In genomic region chrX:73976283-73976682, GRCm38 (mm10) we compare ENCODE assay signal across 18 mouse cellular contexts.
"Had no signal": no experiment of that assay in that cellular context is flagged by ENCODE, and none has a peak within 500 bp of the region (broad histone marks: within the 10 kb centered on the region; RNA-seq: fewer than 3 reads in every experiment).

No protein-coding gene starts in this region.

- ATAC-seq: lung, postnatal 0 days; midbrain, embryonic 16.5 days had no signal

- H3K27ac ChIP-seq: lung, embryonic 15.5 days; midbrain, embryonic 10.5 days; midbrain, embryonic 12.5 days; neural tube, embryonic 13.5 days; neural tube, embryonic 15.5 days had no signal

- H3K4me3 ChIP-seq: lung, embryonic 15.5 days; midbrain, embryonic 10.5 days; midbrain, embryonic 12.5 days; myocyte; neural tube, embryonic 13.5 days; neural tube, embryonic 15.5 days had no signal

- H3K36me3 ChIP-seq: lung, embryonic 15.5 days; midbrain, embryonic 10.5 days; midbrain, embryonic 12.5 days; neural tube, embryonic 13.5 days; neural tube, embryonic 15.5 days had no signal

- H3K4me1 ChIP-seq: lung, embryonic 15.5 days; midbrain, embryonic 10.5 days; midbrain, embryonic 12.5 days; neural tube, embryonic 13.5 days; neural tube, embryonic 15.5 days had no signal

- H3K27me3 ChIP-seq: lung, embryonic 15.5 days; midbrain, embryonic 12.5 days; neural tube, embryonic 13.5 days; neural tube, embryonic 15.5 days had no signal

- H3K9me3 ChIP-seq: lung, embryonic 15.5 days; midbrain, embryonic 10.5 days; midbrain, embryonic 12.5 days; neural tube, embryonic 13.5 days; neural tube, embryonic 15.5 days had no signal

- H3K9ac ChIP-seq: lung, embryonic 15.5 days; midbrain, embryonic 12.5 days; neural tube, embryonic 13.5 days; neural tube, embryonic 15.5 days had no signal

- DNase-seq: lung, adult 2 months; lung, postnatal 4 days; midbrain, embryonic 14.5 days; retina, postnatal 1 day; right cerebral cortex, adult 18-20 months; right cerebral cortex, postnatal 14 days; spleen, adult 18-20 months; thymus, adult 18-20 months; thymus, postnatal 14 days; thymus, postnatal 36 days had no signal

- H3K4me2 ChIP-seq: lung, embryonic 15.5 days; midbrain, embryonic 12.5 days; neural tube, embryonic 13.5 days; neural tube, embryonic 15.5 days had no signal
